Mouse (Mus musculus) testis, adult 2 months (tissue): ENCODE data around the gene Plcg1. TPM values are rescaled to one million over a fixed set of nuclear protein-coding genes. Genes with fewer than 3 reads are reported as not detected.

ENCODE experiments used
- H3K27ac ChIP-seq: fragments of 200-500 bp; 2 replicates; pipeline ENCODE4 v1.5.1; 2012; ENCODE audit warnings: low read depth, low read length; ENCODE audit not compliant: control insufficient read depth, insufficient read depth
- H3K27me3 ChIP-seq: fragments of 200-500 bp; 2 replicates; pipeline ENCODE4 v1.6.1; 2012; ENCODE audit warnings: mild to moderate bottlenecking, low read length, moderate library complexity; ENCODE audit not compliant: control insufficient read depth, insufficient read depth
- H3K36me3 ChIP-seq: fragments of 200-500 bp; 2 replicates; pipeline ENCODE4 v1.6.1; 2012; ENCODE audit warnings: mild to moderate bottlenecking, low read length; ENCODE audit not compliant: control insufficient read depth, insufficient read depth
- H3K4me1 ChIP-seq: fragments of 200-500 bp; 2 replicates; pipeline ENCODE4 v1.6.1; 2012; ENCODE audit warnings: low read length; ENCODE audit not compliant: control insufficient read depth, insufficient read depth
- H3K4me3 ChIP-seq: fragments of 200-500 bp; 2 replicates; pipeline ENCODE4 v1.5.1; 2012; ENCODE audit warnings: low read depth, mild to moderate bottlenecking, low read length, moderate library complexity, mixed read lengths; ENCODE audit not compliant: control insufficient read depth
- CTCF ChIP-seq: fragments of 200-500 bp; IDR thresholded peaks from 2 replicates; pipeline ENCODE4 v1.5.1; 2012; ENCODE audit warnings: low read depth, mild to moderate bottlenecking, inconsistent platforms, low read length, moderate library complexity; ENCODE audit not compliant: control insufficient read depth, insufficient read depth, insufficient replicate concordance
- POLR2A ChIP-seq: fragments of 200-500 bp; IDR thresholded peaks from 2 replicates; pipeline ENCODE4 v1.6.1; 2012; ENCODE audit warnings: low read depth, mild to moderate bottlenecking, inconsistent platforms, low read length, moderate library complexity; ENCODE audit not compliant: control insufficient read depth
- polyA plus RNA-seq: library from polyadenylated mRNA; depleted of rRNA; stranded (reverse); fragments of >200 nt; gene quantifications from 2 replicates; pipeline ENCODE4 v1.2.3, GENCODE M21; 2012; rRNA removed

The Plcg1 gene
- 17.7 and 19.4 TPM in 2 replicates for polyA plus RNA-seq

GRCm38 (mm10) chr2:160731117-160731838, at the start of gene Plcg1:
Gene Plcg1, plus strand, starts transcription at chr2:160731300.
- H3K27ac ChIP-seq, result peak within 1 kb of the TSS; percentile 86

GRCm38 (mm10) chr2:160700271-160700670, 30.8 kb upstream of the Plcg1 start:
- Histone ChIP-seq H3K4me3 (no peak overlapping the region), H3K4me1 (no peaks in the 10 kb centered on the region), H3K36me3 (peaks cover 4% of the 10 kb centered on the region; the same call in 1 of the 2 replicates), H3K27me3 (no peaks in the 10 kb centered on the region), H3K27ac (no peak overlapping the region)
- TF ChIP-seq CTCF (no peak), POLR2A (no peak)

More at GRCm38 (mm10) chr2:160731117-160731838, at the start of gene Plcg1:
- Histone ChIP-seq H3K4me1 (peaks cover 12% of the 10 kb centered on the region), H3K27me3 (no peaks in the 10 kb centered on the region), H3K4me3 (peak within 1 kb of the TSS; percentile 92), H3K36me3 (no peaks in the 10 kb centered on the region)
- TF ChIP-seq CTCF (no peak), POLR2A (peak; percentile 45)

GRCm38 (mm10) chr2:160701603-160702002, 29.5 kb upstream of the Plcg1 start:
- TF ChIP-seq CTCF (no peak), POLR2A (no peak)
- no peak overlapping the region for H3K4me3 ChIP-seq
- H3K36me3 ChIP-seq, result peaks cover 4% of the 10 kb centered on the region; the same call in 1 of the 2 replicates
- H3K27ac ChIP-seq, result no peak overlapping the region
- H3K27me3 ChIP-seq, result no peaks in the 10 kb centered on the region
- H3K4me1 ChIP-seq, result no peaks in the 10 kb centered on the region

GRCm38 (mm10) chr2:160702824-160703223, 28.3 kb upstream of the Plcg1 start:
- Histone ChIP-seq H3K36me3 (peaks cover 4% of the 10 kb centered on the region; the same call in 1 of the 2 replicates), H3K27me3 (no peaks in the 10 kb centered on the region), H3K27ac (no peak overlapping the region), H3K4me3 (no peak overlapping the region), H3K4me1 (no peaks in the 10 kb centered on the region)
- TF ChIP-seq CTCF (no peak), POLR2A (no peak)

GRCm38 (mm10) chr2:160707673-160708072, 23.4 kb upstream of the Plcg1 start:
- Histone ChIP-seq H3K4me1 (no peaks in the 10 kb centered on the region), H3K36me3 (peaks cover 5% of the 10 kb centered on the region; the same call in 1 of the 2 replicates), H3K27ac (no peak overlapping the region), H3K4me3 (no peak overlapping the region), H3K27me3 (no peaks in the 10 kb centered on the region)
- TF ChIP-seq POLR2A, result no peak
- TF ChIP-seq CTCF, result no peak

- H3K27ac ChIP-seq, result no peak overlapping the region
- TF ChIP-seq POLR2A (no peak), CTCF (no peak)
- peaks cover 7% of the 10 kb centered on the region for H3K36me3 ChIP-seq
- no peaks in the 10 kb centered on the region for H3K4me1 ChIP-seq
- no peaks in the 10 kb centered on the region for H3K27me3 ChIP-seq
- H3K4me3 ChIP-seq, result no peak overlapping the region
These were observed 15.6 kb upstream of the Plcg1 start for GRCm38 (mm10) chr2:160715463-160716030.

DNA sequence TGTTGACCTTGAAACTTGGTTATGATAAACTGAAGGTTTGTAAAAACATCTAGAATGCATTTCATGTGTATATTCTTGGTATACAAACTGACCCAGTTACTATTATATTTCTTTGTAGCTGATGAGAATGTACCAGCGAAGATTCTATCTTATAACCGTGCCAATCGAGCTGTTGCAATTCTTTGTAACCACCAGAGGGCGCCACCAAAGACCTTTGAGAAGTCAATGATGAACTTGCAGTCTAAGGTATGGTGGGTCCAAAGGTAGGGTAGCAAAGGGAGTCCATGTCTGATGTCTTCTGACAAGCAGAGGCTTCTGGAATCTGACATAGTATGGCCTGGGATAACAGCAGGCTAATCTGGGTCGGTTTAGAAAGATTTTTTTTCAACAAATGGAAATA, 13.8 kb upstream of the Plcg1 start:
- Histone ChIP-seq H3K27me3 (no peaks in the 10 kb centered on the region), H3K36me3 (peaks cover 6% of the 10 kb centered on the region), H3K4me1 (no peaks in the 10 kb centered on the region), H3K4me3 (no peak overlapping the region), H3K27ac (no peak overlapping the region)
- no peak for TF ChIP-seq CTCF
- TF ChIP-seq POLR2A, result no peak
